Comparison of ENCODE assay signal across 16 mouse cellular contexts in the genomic region with DNA sequence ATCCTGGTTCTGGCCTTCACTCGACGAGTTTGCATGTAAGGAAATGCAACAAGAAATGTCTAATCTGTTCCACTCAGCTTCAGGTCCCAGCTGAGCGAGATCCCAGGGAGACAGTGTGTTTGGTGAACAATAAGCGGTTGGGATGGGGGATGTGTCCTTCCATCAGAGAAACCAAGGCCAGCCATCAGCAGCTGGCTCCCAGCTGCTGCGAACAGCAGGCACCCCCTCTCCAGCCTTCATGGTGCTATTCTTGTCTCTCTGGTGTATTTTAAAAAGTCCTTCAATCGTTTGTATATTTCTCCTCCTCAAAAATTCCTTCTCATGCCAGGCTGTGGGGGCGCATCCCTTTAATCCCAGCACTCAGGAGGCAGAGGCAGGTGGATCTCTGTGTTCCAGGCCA. TPM values are rescaled to one million over a fixed set of nuclear protein-coding genes. Genes with fewer than 3 reads are reported as not detected.
DNase-seq lines count a peak whose midpoint lies in the region; ATAC-seq and TF ChIP-seq lines count a peak whose summit lies in the region.
"Had no signal": no experiment of that assay in that cellular context is flagged by ENCODE, and none has a peak within 500 bp of the region (broad histone marks: within the 10 kb centered on the region; RNA-seq: fewer than 3 reads in every experiment).

No protein-coding gene starts in this region.

- no peaks in the 10 kb centered on the region for H3K27me3 ChIP-seq in heart, postnatal 0 days (ENCODE audit: control insufficient read depth, insufficient read depth, low read length)
- no peaks in the 10 kb centered on the region for H3K27me3 ChIP-seq in heart, embryonic 11.5 days (ENCODE audit: control insufficient read depth, insufficient read depth, low read length)
- H3K27me3 ChIP-seq in lung, embryonic 16.5 days (ENCODE audit: control insufficient read depth, insufficient read depth, low read depth, low read length), result no peaks in the 10 kb centered on the region
- peaks cover 5% of the 10 kb centered on the region; the same call in 1 of the 2 replicates for H3K27me3 ChIP-seq in embryonic facial prominence, embryonic 15.5 days
- H3K27me3 ChIP-seq in stomach, embryonic 16.5 days (ENCODE audit: control insufficient read depth, insufficient read depth, low read length), result 0 out of 2 replicates have a peak, but pooled peaks cover 4% of the 10 kb centered on the region

- H3K36me3 ChIP-seq in heart, postnatal 0 days (replicated peaks; ENCODE audit: control insufficient read depth, insufficient read depth, low read length), result no peaks in the 10 kb centered on the region
- no peaks in the 10 kb centered on the region for H3K36me3 ChIP-seq in heart, embryonic 11.5 days (ENCODE audit: control insufficient read depth, insufficient read depth, low read length)
- H3K36me3 ChIP-seq in lung, embryonic 16.5 days (ENCODE audit: control insufficient read depth, insufficient read depth, low read length), result no peaks in the 10 kb centered on the region
- H3K36me3 ChIP-seq in embryonic facial prominence, embryonic 15.5 days, result no peaks in the 10 kb centered on the region
- H3K36me3 ChIP-seq in stomach, embryonic 16.5 days (ENCODE audit: control insufficient read depth, insufficient read depth, low read length), result no peaks in the 10 kb centered on the region
- H3K36me3 ChIP-seq: midbrain, embryonic 13.5 days had no signal

- no peak overlapping the region for H3K9ac ChIP-seq in heart, postnatal 0 days (replicated peaks; ENCODE audit: low read depth, low read length)
- H3K9ac ChIP-seq in heart, embryonic 11.5 days (ENCODE audit: low read depth, low read length), result no peak overlapping the region
- H3K9ac ChIP-seq in lung, embryonic 16.5 days (ENCODE audit: low read length), result 0 out of 2 replicates have a peak overlapping the region, but pooled peaks have one; percentile 16
- H3K9ac ChIP-seq in embryonic facial prominence, embryonic 15.5 days, result no peak overlapping the region
- H3K9ac ChIP-seq in stomach, embryonic 16.5 days (ENCODE audit: low read length), result no peak overlapping the region
- H3K9ac ChIP-seq: hindbrain, embryonic 14.5 days; liver, embryonic 14.5 days; midbrain, embryonic 13.5 days had no signal

- peak overlapping the region; percentile 41 for H3K27ac ChIP-seq in heart, postnatal 0 days (ENCODE audit: low read depth)
- no peak overlapping the region for H3K27ac ChIP-seq in heart, embryonic 11.5 days (ENCODE audit: low read depth, low read length)
- H3K27ac ChIP-seq in lung, embryonic 16.5 days (ENCODE audit: low read length), result no peak overlapping the region
- H3K27ac ChIP-seq in embryonic facial prominence, embryonic 15.5 days (replicated peaks), result peak overlapping the region; percentile 74
- peak overlapping the region; percentile 71 for H3K27ac ChIP-seq in stomach, embryonic 16.5 days (ENCODE audit: low read length)
- H3K27ac ChIP-seq: hindbrain, embryonic 14.5 days; liver, embryonic 14.5 days; macrophage; midbrain, embryonic 13.5 days had no signal

- H3K4me2 ChIP-seq in heart, postnatal 0 days (ENCODE audit: low read depth, low read length), result no peak overlapping the region
- H3K4me2 ChIP-seq in heart, embryonic 11.5 days, result no peak overlapping the region
- no peak overlapping the region for H3K4me2 ChIP-seq in lung, embryonic 16.5 days (ENCODE audit: low read depth, low read length)
- H3K4me2 ChIP-seq in embryonic facial prominence, embryonic 15.5 days (replicated peaks), result no peak overlapping the region
- no peak overlapping the region for H3K4me2 ChIP-seq in stomach, embryonic 16.5 days (ENCODE audit: low read depth, low read length)
- H3K4me2 ChIP-seq: hindbrain, embryonic 14.5 days; midbrain, embryonic 13.5 days had no signal

- peaks cover 24% of the 10 kb centered on the region; the same call in 1 of the 2 replicates for H3K4me1 ChIP-seq in heart, postnatal 0 days (ENCODE audit: control insufficient read depth, insufficient read depth)
- peaks cover 9% of the 10 kb centered on the region for H3K4me1 ChIP-seq in heart, embryonic 11.5 days (ENCODE audit: control insufficient read depth, insufficient read depth, low read length)
- H3K4me1 ChIP-seq in lung, embryonic 16.5 days (replicated peaks; ENCODE audit: control insufficient read depth, insufficient read depth, low read length), result peaks cover 14% of the 10 kb centered on the region
- H3K4me1 ChIP-seq in embryonic facial prominence, embryonic 15.5 days, result peaks cover 35% of the 10 kb centered on the region
- H3K4me1 ChIP-seq in stomach, embryonic 16.5 days (ENCODE audit: control insufficient read depth, insufficient read depth, low read length), result peaks cover 22% of the 10 kb centered on the region

- WGBS in heart, postnatal 0 days, result 50% methylated on average over 7 of the region's 7 CpGs
- 53% methylated on average over 7 of the region's 7 CpGs for WGBS in heart, embryonic 11.5 days (ENCODE audit: insufficient replicate concordance)
- 52% methylated on average over 7 of the region's 7 CpGs for WGBS in lung, embryonic 16.5 days
- 52% methylated on average over 7 of the region's 7 CpGs for WGBS in embryonic facial prominence, embryonic 15.5 days
- WGBS in stomach, embryonic 16.5 days, result 43% methylated on average over 7 of the region's 7 CpGs

- no peaks in the 10 kb centered on the region for H3K9me3 ChIP-seq in heart, postnatal 0 days (replicated peaks; ENCODE audit: control insufficient read depth, low read length)
- no peaks in the 10 kb centered on the region for H3K9me3 ChIP-seq in heart, embryonic 11.5 days (replicated peaks; ENCODE audit: control insufficient read depth, low read length)
- H3K9me3 ChIP-seq in lung, embryonic 16.5 days (ENCODE audit: control insufficient read depth, low read length), result no peaks in the 10 kb centered on the region
- no peaks in the 10 kb centered on the region for H3K9me3 ChIP-seq in embryonic facial prominence, embryonic 15.5 days (replicated peaks)
- no peaks in the 10 kb centered on the region for H3K9me3 ChIP-seq in stomach, embryonic 16.5 days (replicated peaks; ENCODE audit: control insufficient read depth, low read length)
- H3K9me3 ChIP-seq: midbrain, embryonic 13.5 days had no signal

- no peak for ATAC-seq in heart, postnatal 0 days (ENCODE audit: insufficient read depth, low read depth)
- no peak for ATAC-seq in heart, embryonic 11.5 days (replicated peaks; ENCODE audit: insufficient number of reproducible peaks, low FRiP score, low TSS enrichment)
- no peak for ATAC-seq in lung, embryonic 16.5 days (ENCODE audit: low read depth)
- ATAC-seq in embryonic facial prominence, embryonic 15.5 days (ENCODE audit: insufficient number of reproducible peaks, low FRiP score, low TSS enrichment, low read depth), result no peak
- ATAC-seq in stomach, embryonic 16.5 days (ENCODE audit: insufficient read depth, low FRiP score), result no peak
- ATAC-seq: activated CD4-positive, CD25-positive, alpha-beta regulatory T cell, adult 4 months; CD4-positive, CD25-positive, alpha-beta regulatory T cell, adult 4 months; midbrain, embryonic 13.5 days had no signal

- H3K4me3 ChIP-seq in heart, postnatal 0 days (ENCODE audit: low read depth, low read length), result no peak overlapping the region
- H3K4me3 ChIP-seq in heart, embryonic 11.5 days (ENCODE audit: low read depth, low read length), result no peak overlapping the region
- H3K4me3 ChIP-seq in lung, embryonic 16.5 days (ENCODE audit: low read length), result no peak overlapping the region
- no peak overlapping the region for H3K4me3 ChIP-seq in embryonic facial prominence, embryonic 15.5 days (replicated peaks)
- H3K4me3 ChIP-seq in stomach, embryonic 16.5 days (replicated peaks; ENCODE audit: low read length), result no peak overlapping the region
- H3K4me3 ChIP-seq: midbrain, embryonic 13.5 days had no signal

- no peak for TF ChIP-seq EP300 in heart, postnatal 0 days (IDR thresholded peaks at IDR 0.05; ENCODE audit: low read depth)

- no peak for TF ChIP-seq CTCF in heart, postnatal 0 days (IDR thresholded peaks at IDR 0.05; ENCODE audit: low read depth)

- DNase-seq in heart, postnatal 0 days (ENCODE audit: low spot score), result peak; percentile 24
- no peak for DNase-seq in lung, postnatal 10 days
- DNase-seq in thymus, adult 18-20 months, result no peak
- DNase-seq: cerebellum, adult 9-11 months; gastrocnemius, postnatal 25 days; right cerebral cortex, postnatal 14 days had no signal

RNA-seq across cellular contexts. Expression of gene Cavin1, which starts 4.6 kb away (rescaled TPM):
- total RNA-seq in heart, postnatal 0 days (2014; rRNA removed; ENCODE audit: low replicate concordance), result 274 and 305 TPM in 2 replicates
- 401 and 442 TPM in 2 replicates for polyA plus RNA-seq in heart, postnatal 0 days (2015; fragmentation: Nextera tagmentation; extraction: Ambion mirVana)
- polyA plus RNA-seq in heart, embryonic 11.5 days (2014; fragmentation: Nextera tagmentation; extraction: Ambion mirVana), result 113 and 175 TPM in 2 replicates
- polyA plus RNA-seq in lung, embryonic 16.5 days (2015; fragmentation: Nextera tagmentation; extraction: Ambion mirVana), result 461 and 464 TPM in 2 replicates
- 330 and 343 TPM in 2 replicates for polyA plus RNA-seq in embryonic facial prominence, embryonic 15.5 days (2015; fragmentation: Nextera tagmentation; extraction: Ambion mirVana)
- 381 and 403 TPM in 2 replicates for polyA plus RNA-seq in stomach, embryonic 16.5 days (2015; fragmentation: Nextera tagmentation; extraction: Ambion mirVana)

RNA-seq across cellular contexts. Expression of gene Atp6v0a1, which starts 34.0 kb away (rescaled TPM):
- total RNA-seq in heart, postnatal 0 days (2014; rRNA removed; ENCODE audit: low replicate concordance), result 57.0 and 57.1 TPM in 2 replicates
- 49.2 and 50.3 TPM in 2 replicates for polyA plus RNA-seq in heart, postnatal 0 days (2015; fragmentation: Nextera tagmentation; extraction: Ambion mirVana)
- polyA plus RNA-seq in heart, embryonic 11.5 days (2014; fragmentation: Nextera tagmentation; extraction: Ambion mirVana), result 57.1 and 62.2 TPM in 2 replicates
- 36.7 and 36.9 TPM in 2 replicates for polyA plus RNA-seq in lung, embryonic 16.5 days (2015; fragmentation: Nextera tagmentation; extraction: Ambion mirVana)
- 36.8 and 40.3 TPM in 2 replicates for polyA plus RNA-seq in embryonic facial prominence, embryonic 15.5 days (2015; fragmentation: Nextera tagmentation; extraction: Ambion mirVana)
- polyA plus RNA-seq in stomach, embryonic 16.5 days (2015; fragmentation: Nextera tagmentation; extraction: Ambion mirVana), result 47.8 and 50.5 TPM in 2 replicates

RNA-seq across cellular contexts. Expression of gene Stat3, which starts 35.9 kb away (rescaled TPM):
- 105 and 128 TPM in 2 replicates for total RNA-seq in heart, postnatal 0 days (2014; rRNA removed; ENCODE audit: low replicate concordance)
- 53.5 and 65.7 TPM in 2 replicates for polyA plus RNA-seq in heart, postnatal 0 days (2015; fragmentation: Nextera tagmentation; extraction: Ambion mirVana)
- 45.0 and 49.0 TPM in 2 replicates for polyA plus RNA-seq in heart, embryonic 11.5 days (2014; fragmentation: Nextera tagmentation; extraction: Ambion mirVana)
- 58.5 and 63.7 TPM in 2 replicates for polyA plus RNA-seq in lung, embryonic 16.5 days (2015; fragmentation: Nextera tagmentation; extraction: Ambion mirVana)
- 75.6 and 79.3 TPM in 2 replicates for polyA plus RNA-seq in embryonic facial prominence, embryonic 15.5 days (2015; fragmentation: Nextera tagmentation; extraction: Ambion mirVana)
- polyA plus RNA-seq in stomach, embryonic 16.5 days (2015; fragmentation: Nextera tagmentation; extraction: Ambion mirVana), result 47.2 and 56.1 TPM in 2 replicates

Comparison
In these comparisons a context has a peak if more than half of its experiments do, and no peak if none do; other contexts are left out.
1. H3K27ac ChIP-seq: peak in heart, postnatal 0 days (single experiment), embryonic facial prominence, embryonic 15.5 days (single experiment) and stomach, embryonic 16.5 days (single experiment); none in heart, embryonic 11.5 days (single experiment) and lung, embryonic 16.5 days (single experiment).